Mouse (Mus musculus) adrenal gland, postnatal 14 days (tissue): ENCODE data around the gene Rcc2. TPM values are rescaled to one million over a fixed set of nuclear protein-coding genes. Genes with fewer than 3 reads are reported as not detected.

Source experiments
- DNase-seq: peaks from one replicate; pipeline ENCODE4 v3.0.0; 2021; ENCODE audit warnings: mixed read lengths
- total RNA-seq: library from RNA; stranded (reverse); gene quantifications from 2 replicates; pipeline ENCODE4 v1.2.3, GENCODE M21; 2021

Rcc2 gene
- total RNA-seq, 1 experiment from 2014 or later: 71.3 TPM

DNA sequence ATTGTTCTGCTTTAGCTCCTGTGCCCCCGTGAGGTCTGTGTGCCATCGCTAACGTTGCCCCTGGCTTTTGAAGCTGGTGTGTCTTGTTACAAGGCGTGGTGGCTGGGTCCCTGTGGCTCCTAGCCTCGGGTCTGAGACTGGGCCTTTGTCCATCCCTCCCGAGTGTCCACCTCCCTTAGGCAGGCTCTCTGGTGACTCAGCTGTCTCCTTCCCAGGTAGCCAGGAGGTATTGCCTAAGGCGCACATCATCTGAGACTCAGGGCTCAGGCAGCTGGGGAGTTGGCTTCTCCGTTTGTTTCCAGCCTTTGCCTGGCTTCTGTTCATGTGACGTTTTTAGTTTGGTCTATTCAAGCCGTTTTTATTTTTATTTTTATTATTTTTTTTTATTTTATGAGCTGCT, 10.4 kb downstream of the Rcc2 start:
- DNase-seq: no peak

DNA sequence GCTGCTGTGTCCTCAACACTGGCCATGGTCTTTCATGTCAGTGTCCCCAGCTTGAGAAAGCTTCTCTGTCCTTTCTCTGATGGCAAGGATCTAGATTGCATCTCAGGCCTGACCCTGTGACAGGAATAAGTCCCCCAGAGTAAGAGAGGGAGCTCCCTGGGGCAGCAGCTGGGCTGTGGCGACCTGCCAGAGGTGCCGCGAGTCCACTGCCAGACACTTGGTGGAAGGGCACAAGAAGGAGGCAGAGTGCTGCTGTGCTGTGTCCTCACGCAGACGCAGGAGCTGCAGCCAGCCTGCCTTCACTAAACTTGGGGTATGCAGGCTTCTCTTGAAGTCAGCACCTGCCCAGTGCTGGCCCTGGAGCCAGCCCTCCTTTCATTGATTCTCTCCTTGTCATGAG, 11.0 kb downstream of the Rcc2 start:
- peak; percentile 51 for DNase-seq

DNA sequence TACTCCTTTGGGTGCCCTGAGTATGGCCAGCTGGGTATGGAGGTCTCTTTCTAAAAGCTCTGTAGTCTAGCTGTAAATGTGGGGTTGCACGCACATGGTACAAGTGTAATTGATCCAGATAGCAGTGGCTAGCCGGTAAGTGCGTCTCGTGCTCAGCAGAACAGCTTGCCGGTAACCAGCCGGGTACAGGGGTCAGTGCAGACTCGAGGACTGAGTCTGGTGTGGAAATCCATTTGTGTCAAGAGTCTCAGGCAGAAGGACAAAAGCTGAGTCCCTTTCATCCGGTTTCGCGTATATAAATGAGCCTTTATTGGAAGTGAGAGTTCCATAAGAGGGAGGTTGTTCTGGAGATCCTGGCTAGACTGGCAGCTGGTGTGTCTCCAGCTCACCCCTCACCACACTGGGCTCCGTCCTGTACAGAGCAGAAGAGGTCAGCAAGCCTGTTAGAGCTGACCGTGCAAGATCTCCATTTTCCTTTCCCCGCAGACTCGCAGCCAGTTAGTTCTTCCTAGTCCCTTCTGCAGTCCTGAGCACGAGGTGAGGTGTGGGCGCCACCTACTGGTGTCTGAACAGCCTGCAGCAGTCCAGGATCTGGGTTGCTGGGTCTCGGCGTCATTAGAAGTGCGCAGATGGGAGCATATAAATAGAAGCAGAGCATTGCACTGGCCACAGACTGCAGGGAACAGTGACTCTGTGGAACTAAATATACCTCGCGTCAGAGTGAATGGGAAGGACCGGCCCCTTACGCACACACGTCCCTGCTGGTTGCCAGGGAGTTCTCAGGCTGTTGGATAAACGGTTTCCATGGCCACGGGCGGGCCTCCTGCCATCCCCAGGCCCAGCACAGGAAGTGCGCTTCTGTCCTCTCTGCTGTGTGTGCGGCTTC, 13.4 kb downstream of the Rcc2 start:
- peak; percentile 94 for DNase-seq

DNA sequence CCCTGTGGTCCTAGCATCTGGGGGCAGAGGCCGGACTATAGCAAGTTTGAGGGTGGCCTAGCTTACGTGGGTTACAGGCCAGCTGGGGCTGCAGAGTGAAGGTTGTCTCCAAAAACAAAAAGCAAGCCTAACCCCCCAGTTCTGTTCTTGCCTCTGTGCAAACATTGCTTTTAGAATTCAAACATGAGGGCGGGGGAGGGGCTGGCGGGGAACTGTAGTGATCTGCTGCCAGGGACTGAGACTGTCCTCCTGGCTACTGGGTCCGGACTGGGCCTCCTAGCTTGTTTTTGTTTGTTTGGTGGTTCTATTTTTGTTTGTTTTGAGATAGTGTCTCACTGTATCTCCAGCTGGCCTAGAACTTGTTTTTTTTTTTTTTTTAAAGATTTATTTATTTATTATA, 14.2 kb downstream of the Rcc2 start:
- DNase-seq: no peak

DNA sequence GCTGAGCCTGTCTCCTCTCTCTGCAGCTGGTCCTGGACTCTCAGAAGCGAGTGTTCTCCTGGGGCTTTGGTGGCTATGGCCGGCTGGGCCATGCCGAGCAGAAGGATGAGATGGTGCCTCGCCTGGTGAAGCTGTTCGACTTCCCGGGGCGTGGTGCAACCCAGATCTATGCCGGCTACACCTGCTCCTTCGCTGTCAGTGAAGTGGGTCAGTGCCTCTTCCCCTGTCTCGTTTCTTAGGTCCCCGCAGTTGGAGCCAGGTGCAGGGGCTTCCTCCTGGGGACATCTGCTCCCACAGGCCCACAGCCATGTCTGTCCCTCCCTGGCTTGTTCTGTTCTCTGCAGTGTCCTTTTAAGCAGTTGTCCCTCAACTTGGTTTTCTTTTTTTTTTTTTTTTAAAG, 16.7 kb downstream of the Rcc2 start:
- DNase-seq: no peak

DNA sequence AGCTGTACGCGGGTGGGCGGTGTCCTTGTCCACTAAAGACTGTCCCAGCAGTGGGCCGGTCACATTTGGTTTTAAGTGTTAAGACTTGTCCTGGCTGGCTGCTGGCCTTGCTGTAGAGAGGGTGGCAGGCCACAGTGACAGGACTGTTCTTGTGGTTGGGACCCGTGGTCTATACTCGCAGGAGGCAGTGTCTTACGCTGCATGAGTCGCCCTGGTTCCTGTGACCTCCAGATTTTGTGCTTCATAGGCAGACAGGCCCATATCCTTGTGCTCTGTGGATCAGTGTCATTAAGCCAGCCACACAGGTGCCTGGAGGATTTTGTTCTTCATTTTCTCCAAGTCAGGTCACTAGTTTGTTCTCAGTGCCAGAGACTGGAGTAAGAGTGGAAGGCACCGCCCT, 18.1 kb downstream of the Rcc2 start:
- DNase-seq: peak; percentile 44

DNA sequence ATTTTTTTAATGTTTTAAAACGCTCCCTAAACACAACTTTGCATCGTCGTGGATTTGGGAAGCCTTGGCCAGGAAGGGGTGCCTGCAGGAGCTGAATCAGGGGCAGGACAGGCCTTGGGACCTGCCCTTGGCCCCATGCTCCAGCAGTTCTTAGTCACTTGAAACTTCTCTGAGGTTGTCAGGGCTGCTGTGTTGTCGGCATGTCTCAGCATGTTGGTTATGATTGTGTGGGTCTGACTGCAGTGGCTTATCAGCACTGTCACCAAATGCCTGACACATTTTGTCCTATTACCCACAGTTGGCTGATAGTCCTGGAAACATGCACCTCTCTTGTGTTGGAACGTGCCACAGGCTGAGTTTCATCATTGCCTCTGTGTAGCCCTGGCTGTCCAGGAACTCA, 19.8 kb downstream of the Rcc2 start:
- DNase-seq: peak; percentile 66

DNA sequence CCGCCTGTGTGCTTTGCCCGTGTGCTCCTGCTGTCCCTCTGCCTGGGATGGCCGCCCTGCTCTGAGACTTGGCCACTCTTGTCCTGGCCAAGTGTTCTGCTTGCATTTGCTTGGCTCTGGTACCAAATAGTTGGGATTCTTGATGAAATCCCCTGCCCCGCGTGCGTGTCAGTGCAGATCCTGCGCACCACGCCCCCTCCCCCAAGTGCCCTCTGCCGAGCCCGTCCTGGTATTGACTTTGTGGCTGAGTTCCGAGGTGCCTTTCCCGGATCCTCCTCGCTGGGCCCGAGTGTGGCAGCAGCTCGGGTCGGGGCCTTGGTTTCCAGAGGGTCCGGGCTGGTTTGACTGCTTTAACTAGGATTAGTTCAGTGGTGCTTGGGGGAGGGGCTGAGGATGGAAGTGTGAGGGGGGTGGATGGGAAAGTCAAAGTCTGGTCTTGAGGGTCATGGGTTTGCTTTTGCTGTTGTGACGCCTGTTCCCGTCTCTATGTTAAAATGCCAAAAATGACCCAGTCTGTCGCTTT, 21.7 kb downstream of the Rcc2 start:
- no peak for DNase-seq

DNA sequence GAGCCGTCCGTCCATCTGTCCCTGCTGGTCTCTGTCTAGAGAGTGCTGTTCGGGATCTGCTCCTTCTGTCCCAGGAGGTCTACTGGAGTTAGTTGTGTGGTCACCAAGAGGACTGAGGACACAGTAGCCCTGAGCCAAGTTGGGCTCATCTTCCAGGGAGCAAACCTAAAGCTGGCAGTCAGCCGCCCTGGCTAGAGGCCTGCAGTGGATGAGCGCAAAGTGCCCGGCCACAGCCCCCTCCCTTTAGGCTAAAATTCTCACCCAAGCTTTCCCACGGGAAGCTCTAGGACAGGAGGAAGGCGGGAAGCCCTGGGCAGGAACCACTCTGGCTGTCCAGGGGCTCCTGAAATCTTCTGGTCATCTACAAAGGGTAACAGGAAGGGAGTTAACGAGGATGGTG, 22.4 kb downstream of the Rcc2 start:
- no peak for DNase-seq

DNA sequence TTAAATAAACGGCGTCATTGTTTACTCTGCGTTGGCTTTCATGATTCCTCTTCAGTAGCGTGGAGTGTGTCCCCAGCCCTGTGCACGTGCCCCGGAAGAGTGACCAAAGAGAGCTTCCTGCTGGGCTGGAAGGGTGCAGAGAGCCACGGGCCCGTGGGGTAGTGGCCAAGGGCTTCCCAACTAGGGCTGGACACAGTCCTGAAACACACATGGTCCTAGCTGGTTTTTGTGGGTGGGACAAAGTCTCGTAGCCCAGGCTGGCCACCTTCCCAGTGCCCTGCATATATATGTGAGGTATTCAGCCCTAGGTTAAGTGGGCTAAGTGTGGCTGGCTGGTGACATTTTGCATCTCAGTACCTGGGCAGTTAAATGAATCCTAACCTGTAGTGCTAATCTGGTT, 22.9 kb downstream of the Rcc2 start:
- DNase-seq: no peak

DNA sequence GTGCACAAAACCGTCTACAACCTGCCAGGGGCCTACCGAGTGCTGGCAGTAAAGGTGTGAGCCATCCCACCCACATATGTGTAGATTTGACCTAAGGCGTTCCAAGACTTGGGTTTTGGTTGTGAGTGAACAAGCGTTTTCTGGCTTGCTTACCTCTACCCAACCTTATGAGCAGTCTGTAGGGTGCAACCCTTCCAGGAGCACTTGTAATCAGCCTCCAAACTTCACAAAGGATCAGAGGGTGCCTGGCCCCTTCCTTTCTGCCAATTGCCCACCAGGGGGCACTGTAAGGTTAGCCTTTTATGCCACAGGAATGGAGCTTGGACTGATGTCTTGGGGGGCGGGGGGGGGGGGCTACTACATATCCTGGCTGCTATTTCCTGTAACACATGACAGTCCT, 23.5 kb downstream of the Rcc2 start:
- peak; percentile 53 for DNase-seq

- DNase-seq: no peak
Measured at GRCm38 (mm10) chr4:140724739-140725138, 24.4 kb downstream of the Rcc2 start.

GRCm38 (mm10) chr4:140726907-140727306, 26.6 kb downstream of the Rcc2 start:
- no peak for DNase-seq

DNA sequence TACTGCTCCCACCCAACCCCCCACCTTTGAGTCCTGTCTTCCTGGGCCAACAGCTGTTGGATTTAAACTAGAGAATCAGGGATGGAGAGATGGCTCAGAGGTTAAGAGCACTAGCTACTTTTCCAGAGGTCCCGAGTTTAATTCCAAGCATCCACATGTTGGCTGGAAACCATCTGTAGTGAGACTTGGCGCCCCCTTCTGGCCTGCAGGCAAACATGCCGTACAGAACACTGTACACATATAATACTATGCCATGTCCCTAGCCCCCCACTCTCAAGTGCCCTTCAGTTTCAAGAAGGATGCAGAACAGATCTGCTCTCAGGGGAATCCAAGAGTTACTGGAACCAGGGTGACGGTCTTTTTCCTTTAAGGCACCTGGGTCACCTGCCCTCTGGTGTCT, 31.3 kb downstream of the Rcc2 start:
- no peak for DNase-seq

GRCm38 (mm10) chr4:140732871-140733270, 32.5 kb downstream of the Rcc2 start:
- DNase-seq: no peak

DNA sequence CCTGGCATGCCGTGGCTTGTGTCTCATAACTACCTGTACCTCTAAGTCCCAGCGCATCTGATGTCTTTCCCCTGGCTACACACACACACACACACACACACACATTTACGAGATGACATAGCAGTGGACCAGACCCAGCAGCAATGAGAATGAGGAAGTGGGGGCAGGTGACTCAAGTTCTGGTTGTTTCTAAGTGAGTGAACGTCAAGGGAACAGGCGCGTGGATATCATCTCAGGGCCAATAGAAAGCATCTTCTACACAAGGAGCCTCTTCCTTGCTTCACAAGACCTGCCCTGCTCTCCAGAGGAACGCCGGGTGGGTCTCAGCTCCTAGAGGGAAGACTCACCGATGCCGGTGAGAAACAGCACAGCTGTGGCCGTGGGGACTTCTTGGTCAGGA, 40.3 kb downstream of the Rcc2 start:
- no peak for DNase-seq

DNA sequence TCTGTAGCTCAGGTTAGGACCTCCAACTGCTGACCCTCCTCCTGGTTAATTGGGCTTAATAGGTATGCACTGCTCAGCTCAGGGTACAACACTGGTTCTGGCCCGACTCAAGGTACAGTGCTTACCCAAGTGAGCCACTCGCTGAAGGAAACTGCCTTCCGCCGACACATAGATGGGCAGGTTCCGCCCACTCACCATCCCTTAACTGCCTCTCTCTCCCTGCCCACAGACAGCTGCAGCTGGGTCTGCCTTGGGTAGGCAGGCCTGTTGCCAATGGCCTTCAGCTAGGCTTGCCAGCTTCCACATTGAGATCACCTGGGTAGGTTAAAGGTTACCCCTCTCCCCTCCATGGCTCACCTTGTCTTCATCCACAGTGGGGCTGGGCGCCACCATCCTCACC, 41.1 kb downstream of the Rcc2 start:
- DNase-seq: no peak

DNA sequence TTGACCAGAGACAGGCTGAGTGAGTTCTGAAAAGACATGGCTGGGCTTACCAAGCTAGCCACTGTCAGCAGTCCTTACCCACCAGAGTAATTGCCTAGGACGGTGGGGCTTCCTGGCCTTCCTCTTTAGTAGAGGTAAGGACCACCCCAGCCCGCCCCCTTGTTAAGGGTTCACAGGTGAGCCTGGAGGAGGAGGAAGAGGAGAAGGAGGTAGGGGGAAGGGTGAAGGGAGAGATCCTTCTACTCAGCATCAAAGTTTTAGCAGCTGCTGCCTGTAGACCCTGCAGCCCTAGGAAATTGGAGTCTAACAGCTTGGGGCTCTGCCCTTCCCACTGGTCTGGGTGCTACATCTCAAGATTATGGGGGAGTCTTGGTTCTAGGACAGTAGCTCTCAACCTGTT, 42.2 kb downstream of the Rcc2 start, which contains the start of gene Padi6:
Padi6 (minus strand) TSS at position 101 of the 400 bp plus-strand sequence.
- DNase-seq: no peak

GRCm38 (mm10) chr4:140743086-140743485, 42.7 kb downstream of the Rcc2 start:
- no peak for DNase-seq

- peak; percentile 82 for DNase-seq
Measured at GRCm38 (mm10) chr4:140744654-140745053, 44.3 kb downstream of the Rcc2 start.

DNA sequence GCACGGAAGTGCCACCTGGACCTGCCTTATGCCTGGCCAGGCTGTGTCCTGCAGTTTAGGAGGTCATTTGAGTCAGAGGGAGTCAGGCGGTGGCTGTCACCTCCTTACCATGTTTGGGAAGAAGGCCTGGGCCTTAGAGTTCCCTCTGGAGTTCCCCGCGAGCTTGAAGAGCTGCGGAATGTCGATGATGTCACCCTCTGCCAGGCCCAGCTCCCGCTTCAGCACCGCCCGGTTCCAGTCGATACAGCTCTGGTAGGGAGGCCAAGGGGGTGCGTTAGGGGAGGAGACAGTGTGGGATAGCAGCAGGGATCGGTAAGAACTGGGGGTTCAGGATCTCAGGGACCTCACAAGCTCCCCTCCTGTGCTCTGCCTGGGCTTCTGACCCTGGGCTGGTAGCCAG, 47.6 kb downstream of the Rcc2 start:
- no peak for DNase-seq

DNA sequence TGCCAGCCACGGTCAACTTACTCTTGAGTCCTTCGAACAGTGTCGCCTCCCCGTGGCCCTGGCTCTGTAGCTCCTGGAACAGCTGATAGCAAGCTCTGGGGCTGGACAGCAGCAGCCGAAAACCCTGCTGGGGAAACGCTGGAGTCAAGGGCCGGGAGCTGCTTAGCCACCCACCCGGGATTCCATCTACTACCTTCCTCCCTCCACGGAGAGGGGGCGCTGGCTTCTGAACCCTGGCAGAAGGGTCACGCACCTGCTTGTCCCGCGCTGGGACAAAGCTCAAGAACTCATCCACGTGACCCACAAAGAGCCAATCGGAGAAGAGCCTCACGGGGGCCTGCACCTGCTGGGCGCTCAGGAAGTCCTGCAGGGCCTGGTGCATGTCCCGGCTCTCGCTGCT, 50.0 kb downstream of the Rcc2 start:
- DNase-seq: peak; percentile 59

DNA sequence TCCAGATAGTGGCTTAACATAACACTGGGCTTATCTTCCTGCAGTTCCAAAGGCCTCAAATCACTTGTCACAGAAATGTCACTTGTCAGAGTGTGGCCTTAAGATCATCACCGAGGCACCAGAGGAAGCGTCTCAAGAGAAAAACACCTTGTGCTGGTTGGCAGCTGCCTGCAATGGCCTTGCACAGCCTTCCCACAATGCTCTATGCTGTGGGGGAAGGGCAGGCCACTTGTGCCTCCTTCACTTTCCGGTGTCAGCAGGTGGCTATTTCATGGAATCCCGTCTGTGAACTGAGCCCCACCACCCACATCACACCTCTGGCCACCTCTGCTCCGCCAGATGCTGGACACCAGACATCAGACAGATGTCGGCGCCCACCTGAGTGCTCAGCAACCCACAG, 53.0 kb downstream of the Rcc2 start:
- peak; percentile 42 for DNase-seq

DNA sequence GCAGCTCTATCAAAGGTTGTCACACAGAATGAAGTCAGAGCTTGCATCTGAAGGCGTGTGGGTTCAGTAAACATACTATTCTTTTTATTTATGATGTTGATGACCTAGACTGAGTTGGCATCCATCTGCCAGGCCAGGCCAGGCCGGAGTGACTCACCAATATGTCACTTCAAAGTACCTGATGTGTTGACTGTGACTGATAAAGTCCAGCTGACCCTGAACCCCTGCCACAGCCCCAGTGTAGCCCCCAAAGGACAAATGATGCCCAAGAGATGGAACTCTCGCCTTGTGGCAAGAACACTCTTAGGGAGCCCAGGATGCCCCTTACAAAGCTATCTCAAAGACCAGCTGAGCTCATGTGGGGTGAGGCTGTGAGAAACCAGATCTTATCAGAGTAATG, 55.5 kb downstream of the Rcc2 start:
- DNase-seq: peak; percentile 59
